Mouse (Mus musculus): Measurements from ENCODE around the gene Bmpr2. TPM values are rescaled to one million over a fixed set of nuclear protein-coding genes. Genes with fewer than 3 reads are reported as not detected.
A peak's percentile ranks its signal among the peaks of the same experiment; 100 is the strongest.

Bmpr2 gene
- polyA plus RNA-seq, 1 experiment = 1.2 TPM

- no peak for TF ChIP-seq CTCF (IDR thresholded peaks at IDR 0.05; ENCODE audit: extremely low read depth, insufficient read depth, insufficient read length, insufficient replicate concordance)
- TF ChIP-seq POLR2A (IDR thresholded peaks at IDR 0.05; ENCODE audit: low read depth, low read length) = no peak
- Histone ChIP-seq H3K4me3 (ENCODE audit: extremely low read depth, insufficient read depth, insufficient read length) (peak overlapping the region; percentile 83), H3K36me3 (ENCODE audit: control insufficient read depth, insufficient read depth, low read length) (no peaks in the 10 kb centered on the region), H3K27me3 (ENCODE audit: control insufficient read depth, insufficient read depth, low read length) (peaks cover 11% of the 10 kb centered on the region), H3K27ac (ENCODE audit: insufficient read depth, low read length) (peak overlapping the region; percentile 66), H3K4me1 (ENCODE audit: control insufficient read depth, insufficient read depth, insufficient read length) (peaks cover 3% of the 10 kb centered on the region; the same call in 1 of the 2 replicates)
- under 1% methylated on average over 55 of the region's 55 CpGs for WGBS
- peak in 1 of 2 experiments; percentile 15 for DNase-seq (ENCODE audit: low read depth in 1 of 2, low spot score in 2 of 2)
Measured at GRCm38 (mm10) chr1:59763781-59764251, 616 bp downstream of the Bmpr2 start.

DNA sequence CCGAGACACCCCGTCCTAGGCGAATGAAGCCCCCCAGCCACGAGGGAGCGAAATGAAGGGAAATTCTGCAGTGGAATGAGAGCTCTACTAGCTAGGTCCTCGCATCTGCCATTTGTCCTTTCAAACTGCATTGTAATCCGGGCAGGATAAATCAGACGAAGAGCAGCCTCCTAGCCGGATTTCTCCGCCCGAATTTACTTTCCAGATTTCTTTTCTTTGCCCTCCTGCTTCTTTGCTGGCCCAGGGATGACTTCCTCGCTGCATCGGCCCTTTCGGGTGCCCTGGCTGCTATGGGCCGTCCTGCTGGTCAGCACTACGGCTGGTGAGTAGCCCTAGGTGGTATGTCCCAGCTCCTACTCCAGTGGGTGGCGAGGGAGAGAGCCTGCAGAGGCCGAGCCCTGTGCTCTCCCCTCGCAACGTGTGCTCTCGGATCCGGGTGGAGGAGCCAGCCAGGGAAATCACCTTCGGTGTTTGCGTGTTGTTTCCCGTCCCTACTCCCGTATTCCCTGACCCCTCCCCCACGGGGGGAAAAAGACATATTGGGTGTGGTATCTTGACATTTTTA is 1.3 kb downstream of the Bmpr2 start:
- H3K4me1 ChIP-seq (ENCODE audit: control insufficient read depth, insufficient read depth, insufficient read length) = peaks cover 3% of the 10 kb centered on the region; the same call in 1 of the 2 replicates
- peak overlapping the region; percentile 45; the same call in 1 of the 2 replicates for H3K27ac ChIP-seq (ENCODE audit: insufficient read depth, low read length)
- H3K4me3 ChIP-seq (ENCODE audit: extremely low read depth, insufficient read depth, insufficient read length) = peak overlapping the region; percentile 83
- peak in 1 of 2 experiments; percentile 3 for DNase-seq (ENCODE audit: low read depth in 1 of 2, low spot score in 2 of 2)
- no peaks in the 10 kb centered on the region for H3K36me3 ChIP-seq (ENCODE audit: control insufficient read depth, insufficient read depth, low read length)
- TF ChIP-seq CTCF (IDR thresholded peaks at IDR 0.05; ENCODE audit: extremely low read depth, insufficient read depth, insufficient read length, insufficient replicate concordance) (no peak), POLR2A (IDR thresholded peaks at IDR 0.05; ENCODE audit: low read depth, low read length) (no peak)
- peaks cover 11% of the 10 kb centered on the region for H3K27me3 ChIP-seq (ENCODE audit: control insufficient read depth, insufficient read depth, low read length)
- 1% methylated on average over 27 of the region's 27 CpGs for WGBS

- 29% methylated on average over 4 of the region's 4 CpGs for WGBS
- TF ChIP-seq POLR2A (IDR thresholded peaks at IDR 0.05; ENCODE audit: low read depth, low read length) (no peak), CTCF (IDR thresholded peaks at IDR 0.05; ENCODE audit: extremely low read depth, insufficient read depth, insufficient read length, insufficient replicate concordance) (no peak)
- Histone ChIP-seq H3K36me3 (ENCODE audit: control insufficient read depth, insufficient read depth, low read length) (no peaks in the 10 kb centered on the region), H3K27me3 (ENCODE audit: control insufficient read depth, insufficient read depth, low read length) (peaks cover 11% of the 10 kb centered on the region), H3K4me3 (ENCODE audit: extremely low read depth, insufficient read depth, insufficient read length) (no peak overlapping the region), H3K4me1 (ENCODE audit: control insufficient read depth, insufficient read depth, insufficient read length) (peaks cover 3% of the 10 kb centered on the region; the same call in 1 of the 2 replicates), H3K27ac (ENCODE audit: insufficient read depth, low read length) (no peak overlapping the region)
- DNase-seq (ENCODE audit: low read depth in 1 of 2, low spot score in 2 of 2) = no peak
Measured at GRCm38 (mm10) chr1:59765279-59765678, 2.1 kb downstream of the Bmpr2 start.

GRCm38 (mm10) chr1:59766626-59767025 is 3.4 kb downstream of the Bmpr2 start:
- no peak for DNase-seq (ENCODE audit: low read depth in 1 of 2, low spot score in 2 of 2)
- Histone ChIP-seq H3K27me3 (ENCODE audit: control insufficient read depth, insufficient read depth, low read length) (peaks cover 11% of the 10 kb centered on the region), H3K4me1 (ENCODE audit: control insufficient read depth, insufficient read depth, insufficient read length) (peaks cover 3% of the 10 kb centered on the region; the same call in 1 of the 2 replicates), H3K27ac (ENCODE audit: insufficient read depth, low read length) (no peak overlapping the region), H3K36me3 (ENCODE audit: control insufficient read depth, insufficient read depth, low read length) (no peaks in the 10 kb centered on the region), H3K4me3 (ENCODE audit: extremely low read depth, insufficient read depth, insufficient read length) (no peak overlapping the region)
- TF ChIP-seq CTCF (IDR thresholded peaks at IDR 0.05; ENCODE audit: extremely low read depth, insufficient read depth, insufficient read length, insufficient replicate concordance) (no peak), POLR2A (IDR thresholded peaks at IDR 0.05; ENCODE audit: low read depth, low read length) (no peak)

GRCm38 (mm10) chr1:59771871-59772270 is 8.7 kb downstream of the Bmpr2 start:
- no peak for DNase-seq (ENCODE audit: low read depth in 1 of 2, low spot score in 2 of 2)
- H3K4me3 ChIP-seq (ENCODE audit: extremely low read depth, insufficient read depth, insufficient read length) = no peak overlapping the region
- WGBS = 77% methylated on average over 3 of the region's 3 CpGs
- H3K4me1 ChIP-seq (ENCODE audit: control insufficient read depth, insufficient read depth, insufficient read length) = no peaks in the 10 kb centered on the region
- no peak overlapping the region for H3K27ac ChIP-seq (ENCODE audit: insufficient read depth, low read length)
- H3K27me3 ChIP-seq (ENCODE audit: control insufficient read depth, insufficient read depth, low read length) = no peaks in the 10 kb centered on the region
- TF ChIP-seq CTCF (IDR thresholded peaks at IDR 0.05; ENCODE audit: extremely low read depth, insufficient read depth, insufficient read length, insufficient replicate concordance) (no peak), POLR2A (IDR thresholded peaks at IDR 0.05; ENCODE audit: low read depth, low read length) (no peak)
- no peaks in the 10 kb centered on the region for H3K36me3 ChIP-seq (ENCODE audit: control insufficient read depth, insufficient read depth, low read length)

- TF ChIP-seq POLR2A (IDR thresholded peaks at IDR 0.05; ENCODE audit: low read depth, low read length) = no peak
- TF ChIP-seq CTCF (IDR thresholded peaks at IDR 0.05; ENCODE audit: extremely low read depth, insufficient read depth, insufficient read length, insufficient replicate concordance) = no peak
- no peaks in the 10 kb centered on the region for H3K27me3 ChIP-seq (ENCODE audit: control insufficient read depth, insufficient read depth, low read length)
- H3K4me3 ChIP-seq (ENCODE audit: extremely low read depth, insufficient read depth, insufficient read length) = no peak overlapping the region
- H3K4me1 ChIP-seq (ENCODE audit: control insufficient read depth, insufficient read depth, insufficient read length) = no peaks in the 10 kb centered on the region
- no peak overlapping the region for H3K27ac ChIP-seq (ENCODE audit: insufficient read depth, low read length)
- no peak for DNase-seq (ENCODE audit: low read depth in 1 of 2, low spot score in 2 of 2)
- no peaks in the 10 kb centered on the region for H3K36me3 ChIP-seq (ENCODE audit: control insufficient read depth, insufficient read depth, low read length)
- WGBS = 81% methylated on average over 1 of the region's 1 CpGs
Measured at GRCm38 (mm10) chr1:59781080-59781479, 17.9 kb downstream of the Bmpr2 start.

GRCm38 (mm10) chr1:59788975-59789374 is 25.8 kb downstream of the Bmpr2 start:
- H3K4me3 ChIP-seq (ENCODE audit: extremely low read depth, insufficient read depth, insufficient read length) = no peak overlapping the region
- H3K27ac ChIP-seq (ENCODE audit: insufficient read depth, low read length) = no peak overlapping the region
- 84% methylated on average over 6 of the region's 6 CpGs for WGBS
- TF ChIP-seq POLR2A (IDR thresholded peaks at IDR 0.05; ENCODE audit: low read depth, low read length) (no peak), CTCF (IDR thresholded peaks at IDR 0.05; ENCODE audit: extremely low read depth, insufficient read depth, insufficient read length, insufficient replicate concordance) (no peak)
- H3K36me3 ChIP-seq (ENCODE audit: control insufficient read depth, insufficient read depth, low read length) = no peaks in the 10 kb centered on the region
- no peak for DNase-seq (ENCODE audit: low read depth in 1 of 2, low spot score in 2 of 2)
- H3K27me3 ChIP-seq (ENCODE audit: control insufficient read depth, insufficient read depth, low read length) = no peaks in the 10 kb centered on the region
- H3K4me1 ChIP-seq (ENCODE audit: control insufficient read depth, insufficient read depth, insufficient read length) = no peaks in the 10 kb centered on the region; the same call in 1 of the 2 replicates

All from spleen, adult 2 months (tissue).